Mouse (Mus musculus) spleen, embryonic (tissue): ENCODE measurements around the gene Btbd35f18.
"Not testable (repeated sequence)": the region's sequence is repeated elsewhere in the genome, so short reads cannot be mapped to it uniquely, and the experiment has no call there.

Experiments used
- CTCF ChIA-PET: fragments of 350-600 bp; sonication (Branson Sonifier 250); formaldehyde crosslinking; loops from one replicate; lab custom pipeline; 2022; lab: Charles Lee

Btbd35f18 gene

GRCm38 (mm10) chrX:3699933-3700332 is at the start of gene Btbd35f18:
TSS of gene Btbd35f18 (plus strand) at chrX:3700233.
- CTCF ChIA-PET, result not testable (repeated sequence)
